Mouse (Mus musculus) testis, adult 2 months (tissue): ENCODE data around the gene Vav1. TPM values are rescaled to one million over a fixed set of nuclear protein-coding genes. Genes with fewer than 3 reads are reported as not detected.

Experiments
- H3K27ac ChIP-seq: fragments of 200-500 bp; 2 replicates; pipeline ENCODE4 v1.5.1; 2012; ENCODE audit warnings: low read depth, low read length; ENCODE audit not compliant: control insufficient read depth, insufficient read depth
- H3K27me3 ChIP-seq: fragments of 200-500 bp; 2 replicates; pipeline ENCODE4 v1.6.1; 2012; ENCODE audit warnings: mild to moderate bottlenecking, low read length, moderate library complexity; ENCODE audit not compliant: control insufficient read depth, insufficient read depth
- H3K36me3 ChIP-seq: fragments of 200-500 bp; 2 replicates; pipeline ENCODE4 v1.6.1; 2012; ENCODE audit warnings: mild to moderate bottlenecking, low read length; ENCODE audit not compliant: control insufficient read depth, insufficient read depth
- H3K4me1 ChIP-seq: fragments of 200-500 bp; 2 replicates; pipeline ENCODE4 v1.6.1; 2012; ENCODE audit warnings: low read length; ENCODE audit not compliant: control insufficient read depth, insufficient read depth
- H3K4me3 ChIP-seq: fragments of 200-500 bp; 2 replicates; pipeline ENCODE4 v1.5.1; 2012; ENCODE audit warnings: low read depth, mild to moderate bottlenecking, low read length, moderate library complexity, mixed read lengths; ENCODE audit not compliant: control insufficient read depth
- CTCF ChIP-seq: fragments of 200-500 bp; IDR thresholded peaks from 2 replicates; pipeline ENCODE4 v1.5.1; 2012; ENCODE audit warnings: low read depth, mild to moderate bottlenecking, inconsistent platforms, low read length, moderate library complexity; ENCODE audit not compliant: control insufficient read depth, insufficient read depth, insufficient replicate concordance
- POLR2A ChIP-seq: fragments of 200-500 bp; IDR thresholded peaks from 2 replicates; pipeline ENCODE4 v1.6.1; 2012; ENCODE audit warnings: low read depth, mild to moderate bottlenecking, inconsistent platforms, low read length, moderate library complexity; ENCODE audit not compliant: control insufficient read depth
- polyA plus RNA-seq: library from polyadenylated mRNA; depleted of rRNA; stranded (reverse); fragments of >200 nt; gene quantifications from 2 replicates; pipeline ENCODE4 v1.2.3, GENCODE M21; 2012

The Vav1 gene
- polyA plus RNA-seq, 1 experiment, result 8.4 TPM

DNA sequence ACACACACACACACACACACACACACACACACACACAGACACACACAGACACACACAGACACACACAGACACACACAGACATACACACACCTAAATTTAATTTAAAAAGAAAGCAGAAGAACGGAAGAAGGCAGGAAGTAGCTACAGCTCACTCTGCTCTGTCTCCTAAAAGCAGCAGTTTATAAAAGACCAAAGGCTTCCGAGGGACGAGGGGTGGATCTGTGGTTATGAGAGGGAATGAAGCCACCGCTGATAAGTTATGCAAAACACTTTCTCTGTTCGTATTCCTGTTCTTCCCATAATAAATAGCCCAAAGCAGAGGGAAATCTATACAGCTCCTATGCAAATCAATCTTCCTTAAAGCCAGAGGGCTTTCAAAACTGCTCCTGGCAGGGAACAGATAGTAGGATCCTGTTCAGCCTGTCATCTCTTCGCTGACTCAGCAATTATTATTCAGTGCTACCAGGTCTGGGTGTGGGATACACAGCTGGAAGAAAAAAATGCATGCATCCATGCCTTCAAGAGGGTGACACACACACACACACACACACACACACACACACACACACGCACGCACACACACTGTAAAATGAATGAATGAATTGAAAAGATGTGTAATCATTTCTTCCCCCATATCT lies 7.9 kb downstream of the Vav1 start:
- Histone ChIP-seq H3K4me3 (no peak overlapping the region), H3K4me1 (no peaks in the 10 kb centered on the region), H3K36me3 (no peaks in the 10 kb centered on the region), H3K27ac (no peak overlapping the region), H3K27me3 (no peaks in the 10 kb centered on the region)
- TF ChIP-seq POLR2A (no peak), CTCF (no peak)

DNA sequence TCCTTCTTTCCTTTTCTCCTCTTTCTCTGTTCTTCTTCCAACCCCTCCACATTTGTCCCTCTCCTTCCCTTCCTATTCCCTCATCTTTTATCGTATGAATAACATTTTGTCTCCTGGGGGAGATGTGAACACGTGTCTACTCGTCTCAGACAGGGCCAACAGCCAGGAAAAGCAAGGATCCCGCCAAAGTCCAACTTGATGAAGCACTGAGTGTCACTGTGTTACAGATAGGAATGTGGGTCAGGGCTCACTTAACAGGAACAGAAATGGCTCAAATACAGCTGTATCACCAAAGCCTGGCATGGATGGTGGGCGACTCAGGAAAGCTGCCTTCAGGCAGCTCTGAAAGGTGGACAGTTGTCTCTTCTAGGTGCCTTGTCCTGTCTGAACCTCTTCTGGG lies 10.4 kb downstream of the Vav1 start:
- H3K27me3 ChIP-seq, result no peaks in the 10 kb centered on the region
- H3K36me3 ChIP-seq, result no peaks in the 10 kb centered on the region
- no peak overlapping the region for H3K4me3 ChIP-seq
- H3K27ac ChIP-seq, result no peak overlapping the region
- no peaks in the 10 kb centered on the region for H3K4me1 ChIP-seq
- TF ChIP-seq POLR2A (no peak), CTCF (no peak)

DNA sequence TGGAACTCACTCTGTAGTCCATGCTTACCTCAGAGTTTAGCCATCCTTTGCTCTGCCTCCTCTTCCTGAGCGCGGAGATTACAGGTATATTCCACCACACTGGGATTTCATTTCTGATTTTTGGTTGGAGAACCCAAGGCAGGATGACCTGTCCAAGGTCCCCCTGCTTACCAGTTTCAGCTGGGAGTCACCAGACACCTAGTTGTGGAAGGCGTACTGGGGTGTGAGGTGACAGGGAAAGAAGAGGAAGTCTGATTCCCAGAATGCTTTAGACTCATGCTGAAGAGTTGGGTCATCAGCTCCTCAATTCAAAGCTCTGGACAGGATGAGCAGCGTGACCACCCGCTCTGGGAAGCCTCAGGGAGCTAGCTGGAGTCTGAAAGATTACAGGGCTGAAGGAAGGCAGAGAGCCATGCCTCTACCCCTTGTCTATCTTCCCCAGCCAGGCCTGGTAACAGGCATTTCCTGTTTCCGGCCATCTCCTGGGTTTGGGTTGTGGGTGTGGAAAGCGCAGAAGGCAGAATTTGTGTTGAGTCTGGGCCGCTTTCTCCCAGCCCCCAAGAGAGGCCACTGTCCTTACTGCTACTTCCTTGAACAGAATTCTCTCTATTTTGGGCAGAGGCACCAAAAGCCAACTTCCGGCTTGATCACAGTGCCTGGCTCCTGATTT lies 11.2 kb downstream of the Vav1 start:
- Histone ChIP-seq H3K4me3 (no peak overlapping the region), H3K4me1 (no peaks in the 10 kb centered on the region), H3K36me3 (no peaks in the 10 kb centered on the region), H3K27ac (no peak overlapping the region), H3K27me3 (no peaks in the 10 kb centered on the region)
- TF ChIP-seq CTCF (no peak), POLR2A (no peak)

GRCm38 (mm10) chr17:57290671-57291055 lies 11.8 kb downstream of the Vav1 start:
- Histone ChIP-seq H3K4me1 (no peaks in the 10 kb centered on the region), H3K27ac (no peak overlapping the region), H3K36me3 (no peaks in the 10 kb centered on the region), H3K4me3 (no peak overlapping the region), H3K27me3 (no peaks in the 10 kb centered on the region)
- TF ChIP-seq CTCF (no peak), POLR2A (no peak)

- Histone ChIP-seq H3K4me1 (no peaks in the 10 kb centered on the region), H3K27me3 (no peaks in the 10 kb centered on the region), H3K4me3 (no peak overlapping the region), H3K27ac (no peak overlapping the region), H3K36me3 (no peaks in the 10 kb centered on the region)
- TF ChIP-seq CTCF (no peak), POLR2A (no peak)
These were observed 13.4 kb downstream of the Vav1 start for GRCm38 (mm10) chr17:57292302-57292701.

GRCm38 (mm10) chr17:57292968-57293367 lies 14.1 kb downstream of the Vav1 start:
- Histone ChIP-seq H3K27ac (no peak overlapping the region), H3K36me3 (no peaks in the 10 kb centered on the region), H3K27me3 (no peaks in the 10 kb centered on the region), H3K4me3 (no peak overlapping the region), H3K4me1 (no peaks in the 10 kb centered on the region)
- no peak for TF ChIP-seq CTCF

- Histone ChIP-seq H3K36me3 (no peaks in the 10 kb centered on the region), H3K4me1 (no peaks in the 10 kb centered on the region), H3K4me3 (no peak overlapping the region), H3K27me3 (no peaks in the 10 kb centered on the region), H3K27ac (no peak overlapping the region)
- TF ChIP-seq POLR2A (no peak), CTCF (no peak)
These were observed 17.0 kb downstream of the Vav1 start for GRCm38 (mm10) chr17:57295935-57296334.

- Histone ChIP-seq H3K4me1 (no peaks in the 10 kb centered on the region), H3K27ac (no peak overlapping the region), H3K27me3 (no peaks in the 10 kb centered on the region), H3K4me3 (no peak overlapping the region), H3K36me3 (no peaks in the 10 kb centered on the region)
- TF ChIP-seq POLR2A (no peak), CTCF (no peak)
These were observed 18.1 kb downstream of the Vav1 start for GRCm38 (mm10) chr17:57297040-57297439.
